In the genomic region with DNA sequence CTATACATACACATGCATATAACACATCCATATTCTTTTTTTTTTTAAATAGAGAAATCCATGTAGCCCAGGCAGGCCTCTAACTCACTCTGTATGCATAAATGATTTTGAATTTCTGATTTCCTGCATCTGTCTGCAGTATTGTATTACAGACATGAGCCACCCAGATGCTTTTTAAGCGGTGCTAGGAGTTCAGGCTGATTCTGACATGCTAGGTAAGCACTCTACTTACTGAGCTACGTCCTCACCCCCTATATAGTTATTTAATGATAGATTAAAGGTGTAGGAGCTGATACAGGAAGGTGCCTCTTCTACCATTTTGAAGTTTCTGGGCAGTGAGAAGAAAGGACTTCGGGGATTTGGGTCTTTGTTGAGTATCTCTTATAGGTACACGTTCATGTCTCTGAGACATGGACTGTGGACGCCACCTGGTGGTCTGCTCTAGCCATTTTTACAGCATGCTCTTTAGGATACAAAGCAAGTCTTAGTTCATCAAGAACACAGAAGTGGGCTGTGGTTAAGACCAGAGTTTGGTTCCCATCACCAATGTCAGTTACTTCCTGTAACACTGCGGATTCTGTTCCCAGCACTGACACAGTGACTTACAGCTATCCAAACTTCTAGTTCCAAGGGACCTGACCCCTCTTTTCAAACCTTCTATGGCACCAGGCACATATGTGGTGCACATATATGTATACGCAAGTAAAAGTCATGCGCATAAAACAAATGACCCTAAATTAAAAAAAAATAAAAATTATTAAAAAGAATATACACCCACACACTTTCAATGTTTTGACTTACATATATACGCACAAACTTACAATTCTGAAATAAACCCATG, we compare ENCODE assay signal across 9 mouse cellular contexts. TPM values are rescaled to one million over a fixed set of nuclear protein-coding genes. Genes with fewer than 3 reads are reported as not detected.
DNase-seq lines count a peak whose midpoint lies in the region; ATAC-seq and TF ChIP-seq lines count a peak whose summit lies in the region.
"Had no signal": no experiment of that assay in that cellular context is flagged by ENCODE, and none has a peak within 500 bp of the region (broad histone marks: within the 10 kb centered on the region; RNA-seq: fewer than 3 reads in every experiment).

No protein-coding gene starts in this region.

- WGBS in embryonic facial prominence, embryonic 10.5 days: 56% methylated on average over 9 of the region's 9 CpGs
- WGBS in lung, adult 2 months: 51% methylated on average over 9 of the region's 9 CpGs

- no peak overlapping the region for H3K4me3 ChIP-seq in embryonic facial prominence, embryonic 10.5 days
- no peak overlapping the region for H3K4me3 ChIP-seq in lung, adult 2 months (replicated peaks; ENCODE audit: extremely low read depth, low read depth, low read length)
- H3K4me3 ChIP-seq: heart, embryonic 13.5 days had no signal

- intact Hi-C loops in heart, postnatal 36 days (cut with DNase I): loop anchor here (2.0 kb wide), 1 partner anchor 319 kb away; no protein-coding TSS in a partner anchor

- TF ChIP-seq POLR2A in lung, adult 2 months (IDR thresholded peaks at IDR 0.05; ENCODE audit: borderline replicate concordance, extremely low read depth, low read depth, low read length): no peak

- no peaks in the 10 kb centered on the region for H3K9me3 ChIP-seq in embryonic facial prominence, embryonic 10.5 days
- H3K9me3 ChIP-seq: heart, embryonic 13.5 days had no signal

- peak; percentile 28 to 50 for DNase-seq in CD8-positive naive resting alpha-beta T cell, adult 2 months (ENCODE audit: low read depth in 2 of 2, low spot score in 2 of 2)
- DNase-seq in adrenal gland, postnatal 14 days: peak; percentile 84
- DNase-seq in embryonic facial prominence, embryonic 10.5 days (ENCODE audit: low spot score): peak; percentile 77
- DNase-seq in heart, postnatal 36 days: peak; percentile 67 to 74
- DNase-seq in layer of hippocampus, adult 11-12 months (ENCODE audit: low spot score): peak; percentile 85
- DNase-seq in lung, adult 2 months: peak; percentile 60
- DNase-seq in thymus, postnatal 0 days (ENCODE audit: low spot score): peak; percentile 72

- H3K4me1 ChIP-seq in embryonic facial prominence, embryonic 10.5 days: peaks cover 6% of the 10 kb centered on the region; the same call in 1 of the 2 replicates
- H3K4me1 ChIP-seq in lung, adult 2 months (ENCODE audit: control insufficient read depth, insufficient read depth, low read length): no peaks in the 10 kb centered on the region
- H3K4me1 ChIP-seq: heart, embryonic 13.5 days had no signal

- H3K27ac ChIP-seq in embryonic facial prominence, embryonic 10.5 days (replicated peaks): no peak overlapping the region
- H3K27ac ChIP-seq: heart, embryonic 13.5 days had no signal

- no peaks in the 10 kb centered on the region for H3K36me3 ChIP-seq in embryonic facial prominence, embryonic 10.5 days (replicated peaks)
- H3K36me3 ChIP-seq: heart, embryonic 13.5 days had no signal

- TF ChIP-seq CTCF in lung, adult 2 months (IDR thresholded peaks at IDR 0.05; ENCODE audit: insufficient read depth, low read length): peak; percentile 34

- no peaks in the 10 kb centered on the region for H3K27me3 ChIP-seq in embryonic facial prominence, embryonic 10.5 days (replicated peaks; ENCODE audit: low read depth, poor library complexity, severe bottlenecking)
- H3K27me3 ChIP-seq: heart, embryonic 13.5 days had no signal

- peak; percentile 83 for ATAC-seq in neutrophil, adult 5-6 weeks (ENCODE audit: extremely low read depth, insufficient number of reproducible peaks, low FRiP score, poor library complexity, severe bottlenecking)

RNA-seq across cellular contexts. Expression of a gene that starts 46.8 kb away (rescaled TPM):
- 104 and 112 TPM in 2 replicates for total RNA-seq in adrenal gland, postnatal 14 days (2021)
- polyA plus RNA-seq in embryonic facial prominence, embryonic 10.5 days (2016; fragmentation: Nextera tagmentation; extraction: Ambion mirVana): 61.4 and 62.2 TPM in 2 replicates
- total RNA-seq in heart, postnatal 36 days (2021): 10 to 100 TPM; 92.3 to 95.7 TPM
- polyA plus RNA-seq in lung, adult 2 months (2012; rRNA removed): 14.5 and 19.4 TPM in 2 replicates
- 28.7 and 36.4 TPM in 2 replicates for total RNA-seq in neutrophil, adult 5-6 weeks (2017)
- 60.9 and 75.9 TPM in 2 replicates for polyA plus RNA-seq in thymus, postnatal 0 days (2015; fragmentation: Nextera tagmentation; extraction: Ambion mirVana)
